ENCODE assay signal across 8 mouse cellular contexts in genomic region chr16:12040935-12041334, GRCm38 (mm10). TPM values are rescaled to one million over a fixed set of nuclear protein-coding genes. Genes with fewer than 3 reads are reported as not detected.
DNase-seq lines count a peak whose midpoint lies in the region; ATAC-seq and TF ChIP-seq lines count a peak whose summit lies in the region.

No protein-coding gene starts in this region.

- POLR2A ChIA-PET in Patski (lab: Charles Lee) = no interaction called here

- no peak overlapping the region for H3K4me3 ChIP-seq in forebrain, embryonic 16.5 days (replicated peaks; ENCODE audit: low read length)
- H3K4me3 ChIP-seq in hindbrain, embryonic 14.5 days (replicated peaks; ENCODE audit: low read length) = no peak overlapping the region

- H3K36me3 ChIP-seq in forebrain, embryonic 16.5 days (ENCODE audit: control insufficient read depth, insufficient read depth) = no peaks in the 10 kb centered on the region
- H3K36me3 ChIP-seq in hindbrain, embryonic 14.5 days (replicated peaks; ENCODE audit: control insufficient read depth, insufficient read depth) = no peaks in the 10 kb centered on the region

- in situ Hi-C loops in Patski (cut with MboI; ENCODE audit: low pct_unique_long_range_greater_than_20kb) = no loop called here

- WGBS in forebrain, embryonic 16.5 days = 19% methylated on average over 5 of the region's 5 CpGs
- WGBS in hindbrain, embryonic 14.5 days = 43% methylated on average over 5 of the region's 5 CpGs

- no peak for TF ChIP-seq CTCF in Patski (IDR thresholded peaks at IDR 0.05)

- no peak overlapping the region for H3K9ac ChIP-seq in forebrain, embryonic 16.5 days (replicated peaks; ENCODE audit: low read depth, low read length)
- H3K9ac ChIP-seq in hindbrain, embryonic 14.5 days = no peak overlapping the region

- no peaks in the 10 kb centered on the region for H3K9me3 ChIP-seq in forebrain, embryonic 16.5 days (ENCODE audit: control insufficient read depth, low read length)
- H3K9me3 ChIP-seq in hindbrain, embryonic 14.5 days (ENCODE audit: control insufficient read depth, low read length) = no peaks in the 10 kb centered on the region

- peak overlapping the region; percentile 64 for H3K27ac ChIP-seq in forebrain, embryonic 16.5 days (ENCODE audit: low read length)
- 0 out of 2 replicates have a peak overlapping the region, but pooled peaks have one; percentile 43 for H3K27ac ChIP-seq in hindbrain, embryonic 14.5 days

- peaks cover 4% of the 10 kb centered on the region for H3K27me3 ChIP-seq in Patski
- H3K27me3 ChIP-seq in forebrain, embryonic 16.5 days (replicated peaks; ENCODE audit: control insufficient read depth, insufficient read depth, low read length) = no peaks in the 10 kb centered on the region
- no peaks in the 10 kb centered on the region for H3K27me3 ChIP-seq in hindbrain, embryonic 14.5 days (ENCODE audit: control insufficient read depth, insufficient read depth, low read length)

- peak; percentile 1 for DNase-seq in cerebellum, adult 11 months
- peak; percentile 19 for DNase-seq in Patski (ENCODE audit: low read depth, low spot score)
- peak; percentile 82 for DNase-seq in hindbrain, embryonic 14.5 days (ENCODE audit: low spot score)
- DNase-seq in left cerebral cortex, adult 8-10 months (ENCODE audit: low spot score in 2 of 2) = peak; percentile 16 to 58
- DNase-seq in retina, embryonic 14.5 days (ENCODE audit: low spot score) = peak; percentile 17
- no peak for DNase-seq in testis, postnatal 14 days (ENCODE audit: low spot score)

- ATAC-seq in cerebellum, adult (ENCODE audit: insufficient number of reproducible peaks, low FRiP score, low TSS enrichment) = no peak
- ATAC-seq in Patski = no peak
- peak; percentile 95 for ATAC-seq in forebrain, embryonic 16.5 days
- ATAC-seq in hindbrain, embryonic 14.5 days (ENCODE audit: low FRiP score) = peak; percentile 73; the same call in 1 of the 2 replicates

- no peak overlapping the region for H3K4me2 ChIP-seq in forebrain, embryonic 16.5 days (ENCODE audit: low read length)
- H3K4me2 ChIP-seq in hindbrain, embryonic 14.5 days (replicated peaks) = no peak overlapping the region

- peaks cover 19% of the 10 kb centered on the region for H3K4me1 ChIP-seq in forebrain, embryonic 16.5 days (replicated peaks; ENCODE audit: control insufficient read depth, insufficient read depth, low read length)
- peaks cover 15% of the 10 kb centered on the region for H3K4me1 ChIP-seq in hindbrain, embryonic 14.5 days (replicated peaks; ENCODE audit: control insufficient read depth, insufficient read depth, low read length)

- CTCF ChIA-PET in Patski (lab: Charles Lee) = interaction anchor here (1.2 kb wide), 1 partner anchor 9 kb away, joined by 3 read pairs; no protein-coding TSS in a partner anchor

RNA-seq across cellular contexts. Expression of gene Shisa9, which starts 57.0 kb away (rescaled TPM):
- polyA plus RNA-seq in Patski (2021) = 0.19 TPM
- 6.6 and 7.2 TPM in 2 replicates for polyA plus RNA-seq in forebrain, embryonic 16.5 days (2015; fragmentation: Nextera tagmentation; extraction: Ambion mirVana)
- 15.7 and 22.1 TPM in 2 replicates for polyA plus RNA-seq in hindbrain, embryonic 14.5 days (2014; fragmentation: Nextera tagmentation; extraction: Ambion mirVana)
- 10 to 100 TPM; 53.1 to 61.3 (median 57.4) TPM for total RNA-seq in left cerebral cortex, adult 8-10 months (2022)

Comparison
In these comparisons a context has a peak if more than half of its experiments do, and no peak if none do; other contexts are left out.
1. ATAC-seq: peak in forebrain, embryonic 16.5 days (single experiment) and hindbrain, embryonic 14.5 days (single experiment); none in cerebellum, adult (single experiment) and Patski (single experiment).